Mouse (Mus musculus): ENCODE results near the gene Dnah17. TPM values are rescaled to one million over a fixed set of nuclear protein-coding genes. Genes with fewer than 3 reads are reported as not detected.

Gene Dnah17
- total RNA-seq, 2 experiments from 2014 or later: 0.09 to 0.11 TPM

- DNase-seq (ENCODE audit: low spot score): no peak
These were observed 13.3 kb upstream of the Dnah17 start for GRCm38 (mm10) chr11:118143731-118144130.

DNA sequence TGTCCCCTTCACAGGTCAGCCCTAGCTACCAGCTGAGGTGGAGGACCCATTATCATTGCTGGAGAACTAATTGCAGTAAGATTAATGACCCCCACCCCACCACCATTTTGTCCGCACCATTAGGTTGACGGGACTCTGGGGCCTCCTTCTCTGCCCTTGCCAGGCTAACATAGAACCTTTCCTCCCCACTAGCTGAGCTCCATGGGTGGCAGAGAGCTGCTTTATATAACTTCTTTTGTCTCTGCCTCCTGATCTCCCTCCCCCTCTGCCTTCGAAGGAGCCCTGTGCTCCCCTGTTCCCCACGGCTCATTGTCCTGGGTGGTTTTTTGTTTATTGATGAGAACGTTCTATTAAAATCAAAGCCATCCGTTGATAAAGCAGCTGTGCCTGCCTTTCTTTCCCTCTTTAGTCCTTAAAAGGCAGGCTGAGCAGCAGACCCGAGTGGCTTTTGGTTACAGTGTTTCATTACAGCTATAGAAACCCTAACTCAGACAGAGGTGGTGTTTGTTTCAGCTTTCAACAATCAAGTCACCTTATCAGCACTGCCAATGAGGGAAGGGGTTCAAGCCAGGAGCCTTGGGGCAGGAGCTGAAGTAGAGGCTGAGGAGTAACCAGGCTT lies 12.2 kb upstream of the Dnah17 start:
- DNase-seq (ENCODE audit: low spot score): no peak

- DNase-seq (ENCODE audit: low spot score): no peak
These were observed 10.5 kb upstream of the Dnah17 start for GRCm38 (mm10) chr11:118140771-118141565.

GRCm38 (mm10) chr11:118138347-118138746 lies 7.9 kb upstream of the Dnah17 start:
- no peak for DNase-seq (ENCODE audit: low spot score)

- no peak for DNase-seq (ENCODE audit: low spot score)
These were observed 5.8 kb upstream of the Dnah17 start for GRCm38 (mm10) chr11:118136172-118136632.

GRCm38 (mm10) chr11:118135271-118135670 lies 4.8 kb upstream of the Dnah17 start:
- peak; percentile 19 for DNase-seq (ENCODE audit: low spot score)

DNA sequence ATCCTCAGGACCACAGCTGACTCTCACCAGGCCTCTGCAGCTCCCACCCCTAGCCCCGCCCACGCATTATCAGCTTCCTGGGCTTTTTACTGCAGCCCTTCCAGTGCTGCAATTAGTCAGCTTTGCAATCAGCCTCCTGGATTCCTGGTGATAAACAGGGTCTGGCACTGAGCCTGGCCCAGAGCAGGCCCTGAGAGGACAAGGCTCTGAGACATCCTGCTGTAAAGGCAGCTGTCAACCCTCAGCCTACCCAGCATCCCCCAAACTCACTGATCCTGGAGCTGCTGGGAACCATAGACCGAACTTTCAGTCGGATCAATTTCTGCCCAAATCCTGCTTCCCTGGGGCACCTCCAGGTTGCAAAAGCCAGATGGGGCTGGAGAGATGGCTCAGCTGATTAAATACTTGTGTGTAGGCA lies 3.3 kb upstream of the Dnah17 start:
- no peak for DNase-seq (ENCODE audit: low spot score)

GRCm38 (mm10) chr11:118133133-118133751 lies 2.8 kb upstream of the Dnah17 start:
- DNase-seq (ENCODE audit: low spot score): no peak

DNA sequence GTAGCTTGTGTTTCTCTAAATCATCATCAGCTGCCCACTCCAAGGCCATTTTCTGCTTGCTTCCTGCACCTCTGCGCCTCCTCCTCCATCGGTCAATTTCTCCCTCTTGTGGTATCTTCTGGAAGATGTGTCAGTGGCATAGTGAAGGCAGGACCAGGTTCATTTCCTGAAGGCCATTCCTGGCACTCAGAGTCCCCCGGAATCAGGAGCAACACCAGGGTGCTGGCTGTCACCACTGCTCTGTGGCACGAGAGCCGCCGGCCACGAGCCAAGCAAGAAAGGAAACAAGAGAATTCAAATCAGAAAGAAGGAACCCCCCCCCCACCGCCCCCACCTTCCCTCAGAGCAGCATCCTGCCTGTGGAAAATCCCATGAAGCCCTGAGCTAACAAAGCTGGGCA lies 1.7 kb upstream of the Dnah17 start:
- no peak for DNase-seq (ENCODE audit: low spot score)

- no peak for DNase-seq (ENCODE audit: low spot score)
These were observed 622 bp downstream of the Dnah17 start for GRCm38 (mm10) chr11:118129812-118130211.

DNA sequence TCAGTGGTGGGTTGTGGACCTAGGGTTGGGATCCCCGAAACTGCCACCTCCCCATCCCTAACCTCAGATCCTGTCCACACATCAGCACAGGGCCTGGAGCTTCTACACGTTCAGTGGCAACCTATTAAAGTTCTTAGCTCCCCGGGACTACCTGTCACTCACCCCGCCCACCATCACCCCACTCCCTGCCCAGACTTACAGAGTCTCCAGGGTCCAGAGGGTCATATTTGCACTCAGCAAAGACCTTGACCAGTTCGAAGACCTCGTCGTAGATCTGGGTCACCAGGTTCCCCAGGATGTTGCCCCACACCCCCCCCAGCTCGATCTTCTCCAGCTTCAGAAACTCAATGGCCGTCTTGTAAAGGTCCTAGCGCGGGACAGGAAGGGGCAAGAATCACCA lies 8.8 kb downstream of the Dnah17 start:
- DNase-seq (ENCODE audit: low spot score): no peak

DNA sequence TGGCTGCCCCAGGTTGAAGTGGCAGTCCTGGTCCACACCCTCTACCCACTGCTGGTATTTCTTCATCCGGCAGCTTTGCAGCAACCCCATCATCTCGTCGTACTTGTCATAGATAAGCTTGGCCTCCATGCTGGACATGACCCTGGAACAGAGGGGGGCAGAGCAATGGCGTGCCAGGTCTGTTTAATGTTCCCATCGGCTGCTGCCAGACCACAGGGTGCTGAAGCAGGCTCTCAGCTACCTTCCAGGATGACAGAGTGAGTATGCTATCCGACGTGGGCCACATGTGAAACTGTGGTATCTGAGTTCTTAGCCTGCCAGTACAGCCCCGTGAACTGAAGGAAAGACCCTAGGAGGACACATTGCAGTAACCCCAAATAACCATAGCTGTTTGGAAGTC lies 11.7 kb downstream of the Dnah17 start:
- no peak for DNase-seq (ENCODE audit: low spot score)

- DNase-seq (ENCODE audit: low spot score): no peak
These were observed 15.8 kb downstream of the Dnah17 start for GRCm38 (mm10) chr11:118114581-118115110.

DNA sequence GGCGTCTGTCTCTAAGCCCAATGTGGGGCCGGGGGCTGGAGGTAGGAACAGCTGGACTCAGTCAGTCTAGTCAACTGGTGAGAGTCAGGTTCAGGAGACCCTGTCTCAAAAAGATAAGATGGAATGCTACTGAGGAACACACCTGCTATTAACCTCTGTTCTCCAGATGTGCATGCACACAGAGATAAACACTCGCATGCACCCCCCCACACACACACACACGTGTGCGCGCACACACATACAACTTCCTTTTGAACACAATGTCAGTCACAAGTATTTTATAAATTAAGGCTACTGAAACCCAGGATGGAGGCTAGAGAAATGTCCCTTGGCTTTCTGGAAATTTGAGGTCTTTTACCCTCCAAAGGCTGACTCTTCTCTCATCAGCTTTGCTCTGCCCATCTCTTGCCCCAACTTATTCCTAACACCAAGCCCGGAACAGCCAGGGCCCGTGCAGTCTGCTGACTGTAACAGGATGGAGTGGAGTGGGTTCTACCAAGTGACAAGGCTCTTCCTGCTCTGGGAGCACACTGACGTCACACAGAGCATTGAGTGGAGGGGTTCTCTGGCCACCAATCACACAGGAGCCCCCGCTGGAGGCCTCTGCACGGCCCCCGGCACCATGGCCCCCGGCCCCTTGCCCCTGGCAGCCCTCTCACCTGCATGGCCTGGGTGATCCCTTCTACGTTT lies 16.8 kb downstream of the Dnah17 start:
- no peak for DNase-seq (ENCODE audit: low spot score)

- DNase-seq (ENCODE audit: low spot score): peak; percentile 78
These were observed 26.4 kb downstream of the Dnah17 start for GRCm38 (mm10) chr11:118104001-118104400.

DNA sequence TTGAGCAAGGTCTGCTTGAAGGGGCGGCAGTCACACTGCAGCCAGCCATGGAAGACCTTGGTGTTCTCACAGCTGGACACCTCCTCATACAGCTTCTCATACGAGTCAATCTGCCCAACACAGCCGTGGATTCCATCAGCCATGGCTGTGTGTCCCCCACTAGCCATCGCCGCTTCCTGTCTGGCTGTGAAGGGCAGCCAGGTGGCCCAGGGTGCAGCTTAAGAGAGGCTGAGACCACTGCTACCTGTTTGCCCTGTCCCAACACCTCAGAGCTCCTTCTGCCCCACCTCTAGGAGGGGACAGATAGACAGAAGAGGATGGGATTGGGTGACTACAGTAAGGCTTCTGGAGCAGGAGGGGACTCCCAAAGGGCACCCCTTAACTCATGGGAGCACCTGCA lies 27.1 kb downstream of the Dnah17 start:
- DNase-seq (ENCODE audit: low spot score): no peak

DNA sequence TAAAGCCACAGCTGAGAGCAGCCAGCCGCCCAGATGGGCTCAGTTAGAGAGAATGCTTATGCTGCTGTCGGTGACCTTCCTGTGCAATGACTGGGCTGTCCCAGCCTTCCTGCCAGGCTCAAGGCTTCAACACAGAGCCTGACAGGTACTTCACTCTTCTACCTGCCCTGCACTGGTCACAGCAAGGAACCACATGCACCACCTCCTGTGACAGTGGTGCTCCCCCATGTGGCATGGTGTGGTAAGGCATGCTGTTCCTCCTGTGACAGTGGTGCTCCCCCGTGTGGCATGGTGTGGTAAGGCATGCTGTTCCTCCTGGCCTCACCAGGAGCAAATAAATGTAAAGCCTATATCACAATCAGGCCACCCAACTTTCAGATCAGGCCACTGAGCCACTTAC lies 27.6 kb downstream of the Dnah17 start:
- peak; percentile 88 for DNase-seq (ENCODE audit: low spot score)

DNA sequence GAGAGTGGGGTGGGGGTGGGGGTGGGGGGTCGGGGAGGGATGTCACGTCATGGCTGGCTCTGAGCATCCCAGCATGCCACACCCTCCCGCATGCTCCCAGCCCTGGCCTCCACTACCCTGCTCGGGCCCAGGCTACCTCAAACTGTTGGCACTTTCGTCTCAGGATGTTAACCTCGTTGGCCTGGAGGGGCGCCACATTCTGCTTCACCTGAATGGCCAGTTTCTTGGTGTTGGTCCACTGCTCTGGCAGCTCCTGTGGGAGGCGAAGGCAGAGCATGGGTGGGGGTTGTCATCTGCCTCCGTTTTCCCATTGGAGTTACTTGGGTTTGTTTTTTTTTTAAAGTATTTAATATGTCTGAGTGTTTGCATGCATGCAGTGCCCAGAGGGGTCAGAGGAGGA lies 29.3 kb downstream of the Dnah17 start:
- DNase-seq (ENCODE audit: low spot score): no peak

- no peak for DNase-seq (ENCODE audit: low spot score)
These were observed 33.7 kb downstream of the Dnah17 start for GRCm38 (mm10) chr11:118096736-118097135.

DNA sequence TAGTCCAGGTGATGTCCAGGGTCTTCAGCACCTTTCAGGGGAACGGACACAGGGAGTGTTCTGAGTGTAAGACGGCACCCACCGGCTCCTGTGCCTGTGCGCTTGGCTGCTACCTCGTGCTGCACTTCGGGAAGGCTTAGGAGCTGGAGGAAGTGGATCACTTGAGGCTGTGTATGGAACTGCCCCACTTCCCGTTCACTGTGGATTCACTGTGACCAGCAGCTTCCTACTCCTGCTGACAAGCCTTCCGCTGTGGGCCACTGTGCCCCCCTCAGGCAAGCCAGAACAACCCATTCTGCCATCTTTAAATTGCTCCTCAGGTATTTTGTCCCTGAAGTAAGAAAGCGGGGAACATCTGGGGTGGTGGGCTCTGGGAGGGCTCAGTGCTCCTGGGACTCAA lies 35.4 kb downstream of the Dnah17 start:
- DNase-seq (ENCODE audit: low spot score): no peak

DNA sequence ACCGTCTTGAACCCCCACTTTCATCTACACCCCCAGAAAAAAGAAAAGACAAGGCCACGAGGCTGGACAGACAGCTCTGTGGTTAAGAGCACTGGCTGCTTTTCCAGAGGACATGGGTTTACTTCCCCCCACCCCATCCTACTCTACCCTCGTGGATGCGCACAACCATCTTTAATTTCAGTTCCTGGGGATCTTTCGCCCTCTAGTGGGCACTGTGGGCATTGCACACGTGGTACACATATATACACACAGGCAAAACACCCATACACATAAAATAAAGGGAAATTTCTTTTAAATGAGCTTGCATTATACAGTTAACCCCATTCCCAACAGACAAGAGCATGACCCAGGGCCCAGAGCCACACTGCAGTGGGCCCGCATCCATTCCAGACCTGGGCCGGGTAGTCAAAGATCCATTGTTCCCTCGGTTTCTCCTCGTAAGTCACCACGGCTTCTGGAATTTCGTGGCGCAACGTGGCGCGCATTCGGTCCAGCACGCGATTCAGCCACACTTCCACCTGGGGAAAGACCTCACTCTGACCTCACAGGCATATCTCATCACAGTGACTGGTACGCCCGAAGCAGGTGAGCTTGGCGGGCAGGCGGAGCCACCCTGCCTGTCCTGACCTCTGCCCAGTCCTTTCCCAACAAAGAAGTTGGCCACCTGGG lies 39.3 kb downstream of the Dnah17 start:
- no peak for DNase-seq (ENCODE audit: low spot score)
